Mouse (Mus musculus) olfactory bulb, adult 2 months (tissue): ENCODE measurements around the gene Krt8.

Experiments
- CTCF ChIP-seq: fragments of 200-500 bp; IDR thresholded peaks from 2 replicates; pipeline ENCODE4 v1.5.1; 2012; ENCODE audit warnings: low read depth, mild to moderate bottlenecking, low read length, moderate library complexity; ENCODE audit not compliant: insufficient read depth
- POLR2A ChIP-seq: fragments of 200-500 bp; IDR thresholded peaks from 2 replicates; pipeline ENCODE4 v1.6.1; 2012; ENCODE audit warnings: mild to moderate bottlenecking, low read depth, low read length, moderate library complexity; ENCODE audit not compliant: insufficient read depth

DNA sequence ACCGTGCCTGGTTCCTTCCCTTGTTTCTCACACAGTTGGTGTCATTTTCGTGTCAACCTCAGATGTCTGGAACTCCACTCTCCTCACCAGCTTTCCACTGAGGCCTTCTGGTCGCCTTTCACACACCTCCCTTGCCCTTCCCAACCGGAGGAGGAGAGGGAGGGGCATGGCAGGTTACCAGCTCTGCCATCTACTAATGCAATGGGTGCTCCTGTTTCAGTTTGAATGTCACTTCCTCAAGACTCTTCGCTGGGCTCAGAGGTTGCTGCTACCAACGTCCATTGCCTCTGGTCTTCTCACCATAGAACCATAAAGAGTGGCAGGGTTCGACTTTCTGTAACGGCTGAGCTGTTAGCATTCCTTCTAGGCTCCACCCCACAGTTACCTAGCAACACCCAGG is 18.2 kb upstream of the Krt8 start:
- no peak for TF ChIP-seq POLR2A
- TF ChIP-seq CTCF = no peak
